Comparison of ENCODE assay signal across 27 mouse cellular contexts in the genomic region with DNA sequence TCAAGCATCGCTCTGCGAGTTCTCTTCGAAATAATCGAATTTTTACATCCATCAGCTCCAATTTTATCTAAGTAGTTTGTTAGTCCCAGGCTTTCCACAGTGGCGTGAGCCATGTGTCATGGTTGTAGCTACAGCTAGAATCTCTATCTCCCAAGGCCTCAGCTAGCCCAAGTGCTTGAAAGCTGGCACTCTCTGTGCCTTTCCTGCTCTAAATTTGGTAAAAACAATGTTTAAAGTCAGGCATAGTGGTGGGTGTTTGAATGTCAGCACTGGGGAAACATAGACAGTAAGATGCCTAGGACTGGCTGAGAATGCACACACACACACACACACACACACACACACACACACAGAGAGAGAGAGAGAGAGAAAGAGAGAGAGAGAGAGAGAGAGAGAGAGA. TPM values are rescaled to one million over a fixed set of nuclear protein-coding genes. Genes with fewer than 3 reads are reported as not detected.
"Had no signal": no experiment of that assay in that cellular context is flagged by ENCODE, and none has a peak within 500 bp of the region (broad histone marks: within the 10 kb centered on the region; RNA-seq: fewer than 3 reads in every experiment).

No protein-coding gene starts in this region.

- H3K4me3 ChIP-seq: embryonic facial prominence, embryonic 10.5 days; embryonic facial prominence, embryonic 12.5 days; embryonic facial prominence, embryonic 13.5 days; embryonic facial prominence, embryonic 15.5 days; erythroblast, embryonic 14.5 days; forebrain, embryonic 10.5 days; forebrain, embryonic 12.5 days; forebrain, embryonic 13.5 days; forebrain, embryonic 15.5 days; gastrocnemius, adult 2 months; heart, adult 2 months had no signal

- DNase-seq: cerebellum, adult 8-10 months; cerebellum, adult 9-10 months; cerebellum, adult 9-11 months; cerebellum, postnatal 10 days; cerebellum, postnatal 14 days; cerebellum, postnatal 25 days; cerebellum, postnatal 36 days; embryo, embryonic 11 days; forebrain, postnatal 0 days; gastrocnemius, adult 2 months; gastrocnemius, postnatal 10 days; gastrocnemius, postnatal 14 days; gastrocnemius, postnatal 25 days; gastrocnemius, postnatal 36 days; heart, adult 18-20 months; heart, adult 2 months had no signal

- H3K4me2 ChIP-seq: embryonic facial prominence, embryonic 12.5 days; embryonic facial prominence, embryonic 13.5 days; embryonic facial prominence, embryonic 15.5 days; forebrain, embryonic 12.5 days; forebrain, embryonic 13.5 days; forebrain, embryonic 15.5 days had no signal

- H3K4me1 ChIP-seq: embryonic facial prominence, embryonic 10.5 days; embryonic facial prominence, embryonic 12.5 days; embryonic facial prominence, embryonic 13.5 days; embryonic facial prominence, embryonic 15.5 days; forebrain, embryonic 12.5 days; forebrain, embryonic 13.5 days had no signal

- H3K9me3 ChIP-seq: embryonic facial prominence, embryonic 10.5 days; embryonic facial prominence, embryonic 12.5 days; embryonic facial prominence, embryonic 13.5 days; embryonic facial prominence, embryonic 15.5 days; forebrain, embryonic 10.5 days; forebrain, embryonic 12.5 days; forebrain, embryonic 13.5 days; forebrain, embryonic 15.5 days had no signal

- H3K27ac ChIP-seq: embryonic facial prominence, embryonic 10.5 days; embryonic facial prominence, embryonic 12.5 days; embryonic facial prominence, embryonic 13.5 days; embryonic facial prominence, embryonic 15.5 days; forebrain, embryonic 10.5 days; forebrain, embryonic 12.5 days; forebrain, embryonic 13.5 days; forebrain, embryonic 15.5 days; gastrocnemius, adult 2 months; heart, adult 2 months had no signal

- H3K27me3 ChIP-seq: embryonic facial prominence, embryonic 12.5 days; embryonic facial prominence, embryonic 13.5 days; embryonic facial prominence, embryonic 15.5 days; forebrain, embryonic 12.5 days; forebrain, embryonic 13.5 days; forebrain, embryonic 15.5 days had no signal

- H3K9ac ChIP-seq: embryonic facial prominence, embryonic 12.5 days; embryonic facial prominence, embryonic 13.5 days; embryonic facial prominence, embryonic 15.5 days; forebrain, embryonic 12.5 days; forebrain, embryonic 13.5 days; forebrain, embryonic 15.5 days; forebrain, postnatal 0 days had no signal

- H3K36me3 ChIP-seq: embryonic facial prominence, embryonic 10.5 days; embryonic facial prominence, embryonic 12.5 days; embryonic facial prominence, embryonic 13.5 days; embryonic facial prominence, embryonic 15.5 days; forebrain, embryonic 10.5 days; forebrain, embryonic 12.5 days; forebrain, embryonic 15.5 days had no signal

- ATAC-seq: forebrain, embryonic 13.5 days; forebrain, embryonic 14.5 days; forebrain, embryonic 15.5 days; forebrain, embryonic 16.5 days; forebrain, postnatal 0 days had no signal

RNA-seq across cellular contexts. Expression of a gene that starts 40.7 kb away (rescaled TPM):
- polyA plus RNA-seq: erythroblast, embryonic 14.5 days had no signal
